Mouse (Mus musculus) layer of hippocampus, postnatal 14 days (tissue): ENCODE measurements at regions not wholly inside any gene's neighbourhood (a gene's known extent, or its start where the extent isn't known, plus 50 kb on each side); places are given as distances from the start of the nearest gene placed in this dataset.

Experiments used
- DNase-seq, 2 experiments: peaks; one replicate each; pipeline ENCODE4 v3.0.0; 2021 to 2022; ENCODE audit warnings: low spot score in 2 of 2, mixed read lengths in 1 of 2

DNA sequence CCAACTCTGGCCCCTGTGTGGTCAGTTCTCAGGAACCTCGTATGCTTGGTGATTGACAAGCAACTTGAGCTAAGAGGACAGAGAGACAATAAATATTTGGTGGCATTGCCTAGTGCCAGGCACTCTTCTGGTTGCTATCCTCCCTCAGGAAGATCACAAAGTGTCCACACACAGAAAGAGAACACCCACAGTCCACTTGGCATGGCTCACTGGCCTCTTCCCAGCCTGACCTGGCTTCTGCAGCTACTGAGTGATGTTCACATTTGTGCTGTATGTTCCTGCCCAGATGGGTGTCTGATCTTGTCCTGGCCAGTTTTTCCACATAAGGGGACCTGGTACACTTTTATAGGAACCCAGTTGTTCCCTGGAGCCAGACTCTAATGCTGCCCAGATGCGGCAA, 136.8 kb upstream of the Zfp703 start:
- no peak for DNase-seq

DNA sequence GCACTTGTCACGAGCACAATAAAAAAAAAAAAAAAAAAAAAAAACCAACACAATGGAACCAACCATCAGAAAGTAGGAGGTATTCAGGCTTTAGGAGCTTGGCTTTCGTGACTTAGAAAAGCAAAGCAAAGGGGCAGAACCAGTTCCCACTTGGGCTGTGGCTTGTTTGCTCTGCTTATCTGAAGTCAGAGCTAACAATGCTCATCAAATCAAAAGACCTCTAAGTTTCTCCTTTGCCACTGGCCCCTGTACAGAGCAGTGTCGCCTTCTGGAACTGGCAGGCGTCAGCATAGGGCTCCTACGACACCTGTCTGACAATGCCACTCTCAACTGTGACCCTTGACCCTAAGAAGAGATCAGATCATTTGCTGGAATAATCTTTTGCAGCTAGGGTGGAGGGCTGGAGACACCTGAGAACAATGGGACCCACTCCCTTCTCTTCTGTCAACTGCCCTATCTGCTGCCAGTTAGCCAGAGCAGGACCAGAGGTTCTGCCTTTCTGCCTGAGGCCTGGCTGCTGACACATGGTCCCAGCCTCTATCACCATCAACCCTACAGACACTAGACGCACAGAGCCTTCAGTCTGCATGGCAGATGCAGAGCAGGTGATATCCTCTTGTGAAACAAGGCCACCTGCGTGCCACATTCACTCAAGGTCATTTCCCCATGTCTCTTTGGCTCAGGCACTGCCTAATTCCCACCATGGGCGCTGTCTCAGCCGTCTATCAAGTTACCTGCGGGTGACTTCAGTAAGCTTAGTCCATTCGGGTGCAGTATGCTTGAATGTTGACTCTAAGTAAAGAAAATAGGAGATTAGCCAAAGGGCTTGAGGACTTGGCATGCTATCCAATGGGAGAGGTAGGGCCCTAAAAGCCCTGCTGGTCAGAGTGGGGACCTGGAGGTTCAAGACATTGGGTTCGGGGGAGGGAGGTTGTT, 136.1 kb upstream of the Zfp703 start:
- no peak for DNase-seq

DNA sequence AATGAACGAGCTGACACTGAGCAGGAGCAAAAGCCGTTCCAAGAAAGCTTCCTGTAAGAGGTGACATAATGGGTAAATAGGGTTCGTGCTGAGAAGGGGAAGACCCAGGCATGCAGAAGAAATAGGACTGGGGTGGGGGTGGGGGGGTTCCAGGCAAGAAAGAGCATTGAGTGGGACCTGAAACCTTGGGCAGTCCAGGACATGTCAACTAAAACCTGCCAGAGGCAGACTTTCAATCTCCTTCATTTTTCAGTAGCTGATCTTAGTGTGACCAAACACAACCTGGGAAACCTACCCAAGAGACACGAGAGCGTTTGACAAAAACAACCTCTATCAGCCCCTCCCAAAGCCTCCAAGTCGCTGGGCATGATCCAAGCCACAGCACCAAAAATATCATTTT, 133.4 kb upstream of the Zfp703 start:
- DNase-seq: no peak

DNA sequence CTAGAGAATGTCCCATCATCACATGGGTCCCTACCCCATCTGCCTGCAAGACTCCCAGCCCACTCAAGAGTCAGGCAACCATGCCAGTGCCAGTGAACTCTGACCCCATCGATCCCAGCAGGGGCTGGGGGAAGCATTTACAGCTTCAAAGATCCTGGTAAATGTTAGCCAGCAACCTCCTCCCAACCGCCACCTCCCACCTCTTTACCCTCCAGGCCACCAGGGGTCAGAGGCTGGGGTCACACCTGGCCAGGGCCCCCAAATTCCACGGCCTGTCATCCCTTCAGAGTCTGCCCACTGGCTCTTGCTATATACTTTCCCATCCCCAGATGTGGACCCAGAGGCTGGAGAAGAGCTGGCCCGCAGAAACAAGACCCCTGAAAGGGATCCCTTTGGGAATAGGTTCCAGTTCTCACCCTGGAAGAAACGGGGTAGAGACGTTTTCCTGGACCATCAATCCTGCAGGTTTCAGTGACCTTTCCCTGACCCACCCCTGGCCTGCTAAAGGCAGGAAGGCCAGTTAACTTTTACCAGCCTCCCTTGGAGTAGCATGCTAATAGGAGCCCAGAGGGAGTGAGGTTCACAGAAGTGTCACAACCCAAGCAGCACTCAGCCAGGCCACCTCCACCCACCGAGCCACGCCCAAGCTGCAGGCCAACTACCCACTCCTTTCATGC, 132.9 kb upstream of the Zfp703 start:
- DNase-seq: no peak

DNA sequence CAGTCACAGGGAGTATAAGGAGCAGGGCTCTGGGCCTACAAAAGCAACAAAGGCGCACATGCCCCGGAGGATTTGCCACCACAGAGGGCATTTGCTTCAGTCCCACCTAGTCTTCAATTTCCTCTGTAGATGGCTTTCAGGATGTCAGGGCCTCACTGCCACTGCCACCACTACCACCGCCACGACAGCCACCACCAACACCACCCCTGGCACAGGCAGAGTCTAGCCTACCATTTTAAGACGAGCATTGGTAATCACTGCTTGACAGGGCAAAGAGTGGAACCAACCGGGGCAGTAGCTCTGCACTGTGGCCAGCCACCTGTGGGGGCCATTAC, 132.3 kb upstream of the Zfp703 start:
- no peak for DNase-seq

DNA sequence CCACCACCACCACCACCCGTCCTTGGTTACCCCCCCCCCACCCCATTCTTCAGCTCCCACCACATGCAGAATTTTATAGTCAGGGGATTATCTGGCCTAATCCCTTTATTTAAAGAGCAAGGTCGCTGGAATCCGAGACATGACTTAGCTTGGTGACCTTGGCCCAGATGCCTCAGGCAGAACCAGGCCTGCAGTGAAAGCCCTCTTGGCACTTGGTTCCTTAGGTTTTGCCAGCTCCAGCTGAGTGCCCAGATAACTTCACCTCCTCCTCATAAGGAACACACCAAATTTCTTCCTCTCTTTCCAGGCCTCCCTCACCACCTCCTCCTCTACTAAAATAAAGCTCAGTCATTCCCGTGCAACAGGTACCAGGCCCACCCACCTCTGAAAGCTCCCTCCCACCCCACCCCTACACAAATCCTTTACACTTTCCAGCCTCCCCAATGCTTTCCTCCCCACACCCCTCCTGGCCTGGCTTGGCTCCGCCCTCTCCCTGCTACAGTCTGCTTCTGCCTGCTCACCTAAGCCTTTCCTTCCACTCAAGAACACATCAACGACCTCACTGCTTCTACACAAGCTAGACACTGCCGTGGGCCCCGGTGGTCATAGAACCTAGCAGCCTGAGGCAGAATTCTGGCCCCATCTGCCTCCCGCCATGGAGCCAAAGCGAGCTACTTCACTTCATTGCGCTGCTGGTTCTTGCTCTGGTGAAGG, 131.5 kb upstream of the Zfp703 start:
- no peak for DNase-seq

DNA sequence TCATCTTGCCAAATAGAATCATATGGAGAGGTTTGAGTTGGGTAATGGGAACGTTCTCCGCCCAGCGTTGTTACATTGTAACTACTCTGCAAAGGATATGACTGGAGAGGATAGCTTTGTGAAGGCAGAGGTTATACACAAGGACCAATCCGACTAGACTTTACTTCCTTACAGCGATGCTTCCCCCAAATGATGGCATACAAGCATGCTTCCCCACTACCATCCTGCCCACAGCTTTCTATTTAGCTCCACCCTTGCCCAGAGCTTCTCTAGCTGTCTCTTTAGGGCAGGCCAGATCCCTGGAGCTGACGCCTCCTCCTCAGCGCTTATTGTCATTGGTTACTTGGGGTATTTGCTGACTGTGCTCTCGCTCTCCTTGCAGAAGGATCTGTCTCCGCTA, 130.1 kb upstream of the Zfp703 start:
- no peak for DNase-seq

DNA sequence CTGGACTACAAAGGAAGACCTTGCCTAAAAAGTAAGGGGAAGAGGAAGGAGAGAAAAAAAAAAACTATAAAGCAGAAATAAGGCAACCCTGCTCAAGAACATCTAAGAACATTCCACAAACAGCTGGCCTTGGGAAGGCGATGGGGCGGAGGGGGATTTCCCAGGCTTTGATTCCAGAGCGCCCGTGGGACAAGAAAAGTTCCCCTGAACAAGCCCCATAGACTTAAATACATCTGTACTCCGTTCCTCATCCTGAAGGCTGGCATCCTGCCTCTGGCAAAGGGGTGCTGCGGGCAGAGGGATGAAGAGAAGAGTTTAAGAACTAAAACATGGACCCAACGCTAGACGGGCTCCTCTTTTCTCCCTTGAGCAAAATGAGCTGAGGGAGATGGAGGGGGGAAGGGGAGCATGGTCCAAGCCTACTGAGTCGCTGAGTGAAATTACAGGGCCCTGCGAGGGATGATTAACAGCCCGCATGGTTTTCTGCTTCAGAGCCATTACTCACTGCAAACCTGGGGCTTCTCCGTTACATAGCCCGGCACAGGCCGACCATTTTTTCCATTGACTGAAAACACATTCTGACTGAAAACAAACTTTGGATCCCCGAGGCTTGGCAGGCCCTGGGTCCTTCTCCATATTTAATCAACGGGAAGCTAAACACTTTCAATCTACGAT, 128.9 kb upstream of the Zfp703 start:
- no peak for DNase-seq

DNA sequence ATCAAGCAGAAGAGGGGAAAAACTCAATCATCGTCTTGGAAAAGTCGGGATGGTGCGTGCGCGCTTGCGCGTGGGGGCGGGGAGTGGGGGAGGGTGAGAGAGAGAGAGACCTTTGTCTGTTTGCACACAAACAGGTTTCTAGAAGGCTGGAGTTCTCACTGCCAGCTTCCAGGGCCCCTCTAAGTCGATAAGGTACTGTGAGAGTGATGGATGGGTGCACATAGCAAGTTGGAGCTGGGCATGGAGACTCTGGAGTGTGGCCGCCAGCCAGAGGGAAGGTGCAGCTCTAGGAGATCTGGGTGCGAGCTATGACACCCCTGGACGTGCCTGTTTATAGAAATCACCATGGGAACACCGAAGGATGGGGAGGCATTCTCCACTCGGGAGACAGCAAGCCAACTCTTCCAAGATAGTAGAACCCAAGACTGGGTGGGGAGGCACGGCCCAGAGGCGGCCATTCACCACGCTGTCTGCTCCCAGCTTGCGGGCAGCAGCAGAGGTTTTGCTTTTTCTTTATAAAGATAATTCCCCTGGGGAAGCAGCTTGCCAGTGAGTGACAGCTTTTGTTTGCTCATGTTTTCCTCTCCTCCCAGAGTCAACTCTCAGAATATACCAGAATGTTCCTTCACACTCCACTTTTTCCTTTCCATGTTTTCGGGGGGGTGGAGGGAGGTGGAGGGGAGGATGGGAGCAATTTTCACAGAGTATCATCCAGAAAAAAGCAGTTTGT, 128.0 kb upstream of the Zfp703 start:
- peak in 1 of 2 experiments; percentile 18 for DNase-seq

DNA sequence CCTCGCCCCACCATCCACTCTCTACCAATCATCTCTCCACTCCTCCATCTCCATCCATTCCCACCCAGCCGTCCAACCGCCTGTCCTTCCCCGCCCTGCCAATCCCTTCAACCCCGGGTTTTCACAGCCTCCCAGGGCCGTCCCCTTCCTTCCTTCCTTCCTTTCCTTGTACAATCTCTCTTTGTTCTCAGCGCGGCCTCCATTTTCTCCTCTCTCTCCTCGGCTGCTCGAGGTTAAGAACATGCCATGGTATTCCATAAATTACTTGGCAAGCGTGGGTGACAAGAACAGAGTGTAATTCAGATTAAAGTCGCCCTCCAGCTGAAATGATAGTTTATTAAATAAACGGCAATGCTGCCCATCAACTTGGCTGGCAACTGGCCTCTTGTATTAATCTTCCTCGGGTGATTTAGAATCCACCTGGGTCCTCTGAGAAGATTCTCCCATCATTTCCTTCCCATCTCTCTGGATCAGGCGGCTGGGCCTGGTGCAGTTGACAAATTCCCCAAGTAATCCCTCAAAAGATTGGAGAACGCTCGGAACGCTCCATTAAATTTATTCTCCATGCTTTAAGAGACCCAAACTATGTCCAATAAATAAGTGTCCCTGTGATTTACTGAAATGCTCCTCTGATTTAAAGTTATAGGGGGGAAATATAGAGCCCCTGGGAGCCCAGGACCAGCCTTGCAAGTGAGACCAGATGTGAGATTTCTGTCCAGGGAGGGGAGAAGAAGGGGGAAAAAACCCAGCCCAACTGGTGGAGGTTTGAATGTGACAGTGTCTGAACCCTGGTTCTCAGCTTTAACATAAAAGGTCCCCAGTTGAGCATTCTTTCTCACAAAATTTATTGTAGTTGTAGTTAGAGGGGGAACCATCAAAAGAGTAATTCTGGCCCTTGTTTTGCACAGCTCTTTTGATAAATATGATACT, 125.0 kb upstream of the Zfp703 start:
- no peak for DNase-seq

DNA sequence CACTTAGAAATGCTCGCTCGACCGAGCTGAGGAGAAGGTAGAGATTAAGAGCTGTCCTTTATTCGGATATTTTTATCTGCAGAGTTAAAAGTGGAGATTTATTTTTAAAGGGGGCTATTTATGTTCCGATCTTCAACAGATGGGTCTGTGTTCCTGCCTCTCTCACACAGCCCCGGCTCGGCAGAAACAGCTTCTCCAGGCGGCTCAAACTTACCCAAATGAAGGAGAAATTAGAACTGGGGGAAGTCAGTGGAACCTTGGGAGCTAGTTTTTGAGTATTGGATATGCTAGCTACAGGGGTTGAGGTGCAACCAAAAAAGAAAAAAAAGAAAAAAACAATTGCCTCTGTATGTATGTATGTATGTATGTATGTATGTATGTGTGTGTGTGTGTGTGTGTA, 124.2 kb upstream of the Zfp703 start:
- DNase-seq: no peak

DNA sequence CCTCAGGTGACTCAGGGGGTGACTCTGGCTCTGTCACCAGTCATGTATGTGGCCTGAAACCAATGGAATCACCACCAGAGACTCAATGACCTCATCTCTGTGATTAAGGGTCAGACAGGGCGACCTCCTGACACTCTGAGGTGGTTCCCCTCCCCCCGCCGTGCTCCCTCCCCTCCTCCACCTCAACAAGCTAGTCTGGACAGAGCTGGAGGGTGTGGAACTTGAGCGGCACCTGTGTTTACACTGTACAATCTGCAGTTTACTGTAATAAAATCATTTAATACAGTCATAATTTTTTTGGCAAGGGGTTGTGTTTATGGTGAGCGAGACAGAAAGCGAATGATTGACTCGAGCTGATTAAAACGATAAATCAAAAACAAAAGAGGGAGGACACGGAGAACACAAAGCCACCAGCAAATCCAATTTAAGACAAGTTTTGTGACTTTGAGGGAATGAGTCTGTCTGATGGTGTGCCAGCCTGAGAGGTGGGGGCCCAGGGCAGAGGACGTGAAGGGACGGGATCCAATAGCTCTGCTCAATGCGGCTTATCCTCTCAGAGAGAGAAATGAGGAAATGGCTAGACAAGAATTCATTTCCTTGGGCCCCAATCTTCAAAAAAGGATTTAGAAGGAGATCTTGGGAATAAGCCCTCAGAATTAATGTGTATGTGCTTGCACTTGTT, 122.4 kb upstream of the Zfp703 start:
- DNase-seq: no peak

DNA sequence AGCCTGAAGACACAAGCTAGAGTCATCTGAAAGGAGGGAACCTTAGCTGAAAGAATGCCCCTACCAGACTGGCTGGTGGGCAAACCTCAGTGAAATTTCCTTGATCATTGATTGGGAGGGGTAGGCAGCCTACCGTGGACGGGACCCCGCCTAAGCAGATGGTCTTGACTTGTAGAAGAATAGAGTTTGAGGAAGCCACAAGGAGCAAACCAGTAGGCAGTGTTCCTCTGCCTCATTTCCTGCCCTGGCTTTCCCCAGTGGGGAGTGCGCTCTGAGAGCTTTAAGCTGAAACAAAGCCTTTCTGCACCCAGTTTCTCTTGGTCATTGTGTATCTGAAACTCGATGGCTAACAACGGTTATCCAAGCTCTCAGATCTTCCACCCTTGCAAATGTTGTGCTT, 121.9 kb upstream of the Zfp703 start:
- no peak for DNase-seq

DNA sequence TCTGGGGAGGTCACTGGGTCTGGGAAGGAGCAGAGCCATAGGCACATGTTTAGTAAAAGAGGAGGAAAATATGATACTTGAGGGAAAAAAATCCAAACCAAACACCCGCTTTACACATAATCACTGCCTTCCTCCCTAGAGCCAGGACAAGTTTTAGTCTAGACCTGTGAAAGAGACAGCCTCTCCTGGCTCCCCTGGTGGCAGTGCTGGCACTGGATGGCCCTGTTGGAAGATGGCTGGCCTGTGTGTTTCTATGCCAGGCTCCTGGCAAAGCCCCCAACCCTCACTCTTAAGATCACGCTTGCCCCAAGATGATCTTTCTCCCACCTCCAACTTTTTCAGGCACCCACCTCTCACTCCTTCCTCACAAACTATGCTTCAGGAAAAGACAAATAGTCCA, 112.6 kb upstream of the Zfp703 start:
- no peak for DNase-seq

DNA sequence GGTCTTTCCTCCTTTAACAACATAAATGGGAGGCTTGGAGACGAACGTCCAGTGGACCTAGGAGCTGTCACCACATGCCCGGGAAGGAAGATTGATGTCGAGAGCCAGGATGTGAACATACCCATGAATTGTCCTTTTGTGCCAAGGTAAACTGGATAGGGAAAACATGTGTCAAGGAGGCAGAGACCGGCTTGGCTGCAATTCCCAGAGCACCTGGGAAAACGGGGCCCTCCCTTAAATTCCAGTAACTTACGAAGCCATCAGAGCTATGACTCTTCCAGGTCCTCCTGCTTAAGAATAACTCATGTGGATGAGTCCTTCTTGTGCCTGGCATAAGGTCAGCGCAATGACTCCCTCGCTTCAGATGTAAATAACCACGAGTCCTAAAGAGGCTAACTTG, 112.2 kb upstream of the Zfp703 start:
- DNase-seq: no peak

DNA sequence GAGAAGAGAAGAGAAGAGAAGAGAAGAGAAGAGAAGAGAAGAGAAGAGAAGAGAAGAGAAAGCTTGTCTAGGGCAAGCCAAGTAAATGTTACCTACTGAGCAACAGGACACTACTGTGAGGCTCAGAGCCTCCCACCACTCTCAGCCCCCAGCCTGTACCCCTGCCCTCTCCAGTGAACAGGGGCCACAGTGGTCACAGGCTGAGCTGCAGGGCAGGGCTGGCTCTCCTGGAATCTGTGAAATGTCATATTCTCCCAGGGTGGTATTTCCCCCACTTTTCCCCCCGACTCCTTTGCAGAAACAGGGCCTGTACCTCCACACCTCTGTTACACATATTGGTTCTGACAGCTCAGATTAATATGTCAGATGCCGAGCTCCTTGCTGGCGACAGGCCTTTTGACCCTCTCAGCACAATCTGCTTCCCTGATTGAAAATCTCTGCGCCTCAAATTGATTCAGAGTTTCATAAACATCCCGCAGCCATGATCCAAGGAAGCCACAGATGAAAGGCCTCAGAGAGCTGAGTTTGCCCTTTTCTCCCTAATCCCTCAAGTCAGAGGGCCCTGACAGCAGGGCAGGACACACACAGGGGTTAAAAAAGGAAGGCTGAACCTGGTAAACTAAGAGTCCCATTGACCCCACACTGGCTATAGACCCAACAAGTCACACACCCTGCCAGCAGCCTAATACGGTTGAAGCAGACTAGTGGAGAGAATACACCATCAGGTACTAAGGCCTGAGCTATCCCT, 108.8 kb upstream of the Zfp703 start:
- DNase-seq: no peak

DNA sequence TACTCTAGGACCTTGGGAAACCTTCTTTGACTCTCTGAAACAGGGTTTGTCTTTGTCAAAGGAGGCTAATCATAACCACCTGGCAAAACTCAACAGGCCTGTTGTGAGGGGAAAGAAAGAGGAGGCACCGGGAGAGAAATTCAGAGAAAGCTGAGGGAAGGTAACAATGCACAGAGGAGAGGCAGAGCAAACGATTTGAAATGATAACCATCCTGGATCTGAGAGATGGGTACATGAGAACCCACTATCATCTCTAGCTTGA, 108.3 kb upstream of the Zfp703 start:
- no peak for DNase-seq

DNA sequence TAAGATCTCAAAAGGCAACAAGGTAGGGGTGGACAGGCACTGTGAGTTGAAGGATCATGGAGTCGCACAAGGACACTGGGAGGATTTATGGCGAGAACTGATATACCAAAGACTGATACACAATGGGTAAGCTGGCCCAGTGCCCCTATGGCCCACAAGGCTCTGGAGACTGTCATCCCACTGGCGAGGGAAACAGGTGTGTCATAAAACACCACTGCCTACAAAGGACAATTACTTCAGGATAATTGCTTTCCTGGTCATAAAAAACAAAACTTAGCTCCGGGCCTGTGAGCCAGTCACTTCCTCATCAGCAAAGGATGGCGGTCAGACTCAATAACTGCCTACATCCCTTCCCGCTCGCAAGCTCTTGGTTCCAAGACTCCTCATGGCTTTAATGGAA, 105.3 kb upstream of the Zfp703 start:
- DNase-seq: no peak

DNA sequence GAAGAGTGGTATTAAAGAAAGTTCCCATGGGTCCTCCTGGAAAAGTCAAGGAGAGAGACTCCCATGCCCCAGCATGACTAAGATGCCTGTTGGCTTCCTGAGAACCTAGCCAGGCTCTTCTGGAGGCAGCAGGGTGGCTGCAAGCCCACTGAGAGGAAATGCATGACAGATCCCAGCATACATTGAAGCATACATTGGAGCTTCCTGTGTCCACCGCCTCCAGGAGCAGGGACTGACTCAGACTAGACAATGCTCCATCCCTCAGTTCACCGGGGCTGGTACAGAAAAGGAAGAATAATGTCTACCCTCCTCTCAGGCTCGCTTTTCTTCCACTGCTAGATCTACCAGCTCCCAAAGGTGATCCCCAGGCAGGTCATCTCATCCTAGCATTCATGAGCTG, 104.7 kb upstream of the Zfp703 start:
- no peak for DNase-seq
